Mouse (Mus musculus) erythroblast, embryonic 14.5 days (primary cell): ENCODE measurements around the gene Slc1a2.

Experiments
- GATA1 ChIP-seq: IDR thresholded peaks from 2 replicates; pipeline ENCODE4 v1.6.1; 2012; ENCODE audit warnings: low read length, inconsistent platforms, mixed read lengths
- TAL1 ChIP-seq: IDR thresholded peaks from 3 replicates; pipeline ENCODE4 v1.6.1; 2012; ENCODE audit warnings: low read length, inconsistent platforms, mixed read lengths

DNA sequence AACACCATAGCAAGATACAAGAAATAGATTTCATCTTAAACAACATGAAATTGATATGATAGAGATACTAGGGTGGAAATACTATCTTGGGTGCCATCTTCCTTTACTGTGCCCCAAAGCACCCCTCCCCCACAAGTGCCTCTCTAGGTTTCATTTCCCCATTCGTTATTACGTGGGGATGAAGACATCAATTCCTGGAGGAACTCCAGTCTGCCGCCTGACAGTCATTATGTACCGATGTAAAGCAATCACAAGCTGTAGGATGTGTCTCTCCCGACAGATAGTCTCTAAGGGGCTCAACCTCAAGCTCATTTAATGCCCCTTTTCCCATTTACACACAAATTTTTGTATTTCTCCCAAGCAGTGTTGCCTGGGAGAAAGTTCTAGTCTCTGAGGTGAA, 20.3 kb upstream of the Slc1a2 start:
- TF ChIP-seq GATA1 = no peak
- no peak for TF ChIP-seq TAL1
